Mouse (Mus musculus) midbrain, embryonic 11.5 days (tissue): Measurements from ENCODE around the gene Nptx1. TPM values are rescaled to one million over a fixed set of nuclear protein-coding genes. Genes with fewer than 3 reads are reported as not detected.
A peak's percentile ranks its signal among the peaks of the same experiment; 100 is the strongest.

ENCODE experiments used
- ATAC-seq: fragments of 200-750 bp; cut with Nextera tagmentation; 2 replicates; pipeline ENCODE4 v1.8.0; 2017; ENCODE audit warnings: moderate TSS enrichment, moderate library complexity; ENCODE audit not compliant: low FRiP score
- DNase-seq: peaks from one replicate; pipeline ENCODE4 v3.0.0; 2015; ENCODE audit warnings: low spot score; ENCODE audit errors: missing footprints
- H3K27ac ChIP-seq: fragments of 300-500 bp; sonication (generic); 2 replicates; pipeline ENCODE4 v1.5.1; 2014; ENCODE audit warnings: low read depth, low read length
- H3K27me3 ChIP-seq: fragments of 300-500 bp; sonication (generic); 2 replicates; pipeline ENCODE4 v1.6.1; 2014; ENCODE audit warnings: mild to moderate bottlenecking, low read length, moderate library complexity, mixed read lengths; ENCODE audit not compliant: control insufficient read depth, insufficient read depth
- H3K36me3 ChIP-seq: fragments of 300-500 bp; sonication (generic); 2 replicates; pipeline ENCODE4 v1.6.1; 2014; ENCODE audit warnings: mild to moderate bottlenecking, low read length, moderate library complexity, mixed read lengths; ENCODE audit not compliant: control insufficient read depth, insufficient read depth
- H3K4me1 ChIP-seq: fragments of 300-500 bp; sonication (generic); 2 replicates; pipeline ENCODE4 v1.6.1; 2014; ENCODE audit warnings: low read length; ENCODE audit not compliant: control insufficient read depth, insufficient read depth
- H3K4me2 ChIP-seq: fragments of 300-500 bp; sonication (generic); 2 replicates; pipeline ENCODE4 v1.6.1; 2014; ENCODE audit warnings: mild to moderate bottlenecking, moderate library complexity
- H3K4me3 ChIP-seq: fragments of 300-500 bp; sonication (generic); 2 replicates; pipeline ENCODE4 v1.5.1; 2014; ENCODE audit warnings: low read depth, low read length
- H3K9ac ChIP-seq: fragments of 300-500 bp; sonication (generic); 2 replicates; pipeline ENCODE4 v1.6.1; 2014; ENCODE audit warnings: low read length
- H3K9me3 ChIP-seq: fragments of 300-500 bp; sonication (generic); 2 replicates; pipeline ENCODE4 v1.6.1; 2016; ENCODE audit warnings: low read length; ENCODE audit not compliant: control insufficient read depth
- WGBS: fragments of 180-500 bp; shearing (Covaris S2); extraction: QIAGEN DNeasy Blood & Tissue Kit; methylation state at CpG from one replicate; pipeline ENCODE4 v1.1.7; 2014; 5-methylcytosine and 5-hydroxymethylcytosine counted together
- polyA plus RNA-seq: library from polyadenylated mRNA; unstranded; fragments of >200 nt; fragmentation: Nextera tagmentation; extraction: Ambion mirVana; gene quantifications from 2 replicates; pipeline ENCODE4 v1.2.1, GENCODE M21; 2014

The Nptx1 gene
- 2.5 and 3.0 TPM in 2 replicates for polyA plus RNA-seq

DNA sequence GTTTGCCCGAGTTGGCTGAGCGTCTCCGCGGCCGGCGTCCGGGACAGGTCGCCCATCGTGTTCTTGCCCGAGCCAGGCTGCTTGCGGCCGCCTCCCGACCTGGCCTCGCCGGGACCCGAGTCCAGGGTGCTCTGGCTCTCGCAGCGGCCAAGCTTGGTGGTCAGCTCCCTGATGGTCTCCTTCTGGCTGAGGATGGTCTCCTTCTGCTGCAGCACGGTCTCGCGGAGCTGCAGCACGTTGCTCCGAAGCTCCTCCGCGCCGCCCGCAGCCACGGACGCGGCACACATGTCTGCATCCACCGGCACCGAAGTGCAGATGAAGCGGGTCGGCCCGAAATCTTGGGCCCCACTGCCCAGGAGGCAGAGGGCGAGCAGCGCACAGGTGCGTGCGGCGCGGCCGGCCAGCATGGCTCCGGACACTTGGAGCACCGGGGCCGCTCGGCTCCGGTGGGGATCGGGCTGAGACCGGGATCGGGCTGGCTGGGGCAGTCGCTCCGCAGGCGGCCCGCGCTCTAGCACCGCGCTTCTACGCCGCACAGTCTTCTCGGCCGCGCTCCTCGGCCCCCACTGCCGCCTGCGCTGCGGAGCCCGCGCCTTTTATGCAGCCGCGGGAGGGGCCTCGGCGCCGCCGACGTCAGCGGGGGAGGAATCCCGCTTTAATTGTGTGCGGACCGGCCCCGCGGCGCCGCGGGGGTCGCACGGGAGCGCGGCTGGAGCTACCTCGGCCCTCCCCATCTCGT is at the start of gene Nptx1:
Nptx1 (minus strand) TSS at position 571 of the 739 bp plus-strand sequence.
- no peaks in the 10 kb centered on the region for H3K36me3 ChIP-seq
- peaks cover 73% of the 10 kb centered on the region for H3K27me3 ChIP-seq
- peak within 1 kb of the TSS; percentile 57 for H3K4me3 ChIP-seq
- peak; percentile 61 for ATAC-seq
- no peaks in the 10 kb centered on the region for H3K9me3 ChIP-seq
- under 1% methylated on average over 87 of the region's 90 CpGs for WGBS
- DNase-seq: peak; percentile 97
- peak within 1 kb of the TSS; percentile 99 for H3K4me2 ChIP-seq
- H3K4me1 ChIP-seq: peaks cover 32% of the 10 kb centered on the region
- H3K27ac ChIP-seq: no peak within 1 kb of the TSS
- H3K9ac ChIP-seq: peak within 1 kb of the TSS; percentile 72

DNA sequence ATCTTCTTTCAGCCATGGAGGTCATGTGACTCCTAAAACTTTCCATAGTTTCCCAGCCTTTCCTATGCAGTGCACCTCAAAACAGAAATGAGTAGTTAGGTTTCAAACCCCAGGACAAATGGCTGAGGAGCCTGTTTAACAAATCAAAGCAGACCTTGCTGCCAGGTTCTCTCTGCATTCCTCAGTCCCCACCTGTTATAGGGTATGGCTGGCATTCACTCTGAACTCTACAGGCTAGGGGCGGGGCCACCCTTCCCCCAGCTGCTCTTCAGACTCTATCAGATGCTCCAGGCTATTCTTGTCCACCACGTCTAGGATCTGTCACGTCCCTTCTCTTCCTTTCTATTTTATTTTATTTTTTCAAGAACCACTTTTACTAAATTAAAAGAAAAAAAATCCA is 46.4 kb upstream of the Nptx1 start:
- WGBS: 47% methylated on average over 3 of the region's 3 CpGs

DNA sequence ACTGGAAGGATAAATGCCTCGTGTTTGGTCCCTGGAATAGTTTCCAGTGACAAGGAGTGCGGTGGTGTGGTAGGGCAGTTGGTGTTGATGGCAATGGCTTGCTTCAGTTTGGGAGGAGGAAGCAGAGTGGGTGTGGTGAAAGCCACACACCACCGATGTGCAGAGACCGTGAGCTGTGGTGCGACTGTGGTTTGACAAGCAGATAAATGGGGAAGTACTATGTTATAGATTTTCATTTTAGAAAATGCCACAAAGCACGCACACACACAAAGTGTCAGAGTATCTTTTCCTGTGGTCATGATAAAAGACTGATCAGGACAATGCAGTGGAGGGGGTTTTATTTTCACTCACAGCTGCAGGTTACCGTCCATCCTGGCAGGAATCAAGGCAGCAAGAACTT is 41.7 kb upstream of the Nptx1 start:
- H3K9me3 ChIP-seq: no peaks in the 10 kb centered on the region
- no peak overlapping the region for H3K4me3 ChIP-seq
- no peaks in the 10 kb centered on the region for H3K4me1 ChIP-seq
- ATAC-seq (no peak), DNase-seq (no peak)
- 89% methylated on average over 7 of the region's 7 CpGs for WGBS
- no peaks in the 10 kb centered on the region for H3K36me3 ChIP-seq
- H3K27me3 ChIP-seq: no peaks in the 10 kb centered on the region
- no peak overlapping the region for H3K9ac ChIP-seq
- no peak overlapping the region for H3K27ac ChIP-seq
- H3K4me2 ChIP-seq: no peak overlapping the region

More for the DNA sequence above, 46.4 kb upstream of the Nptx1 start:
- Histone ChIP-seq H3K4me3 (no peak overlapping the region), H3K36me3 (no peaks in the 10 kb centered on the region), H3K9ac (no peak overlapping the region), H3K9me3 (no peaks in the 10 kb centered on the region), H3K4me1 (no peaks in the 10 kb centered on the region), H3K27ac (no peak overlapping the region), H3K27me3 (no peaks in the 10 kb centered on the region), H3K4me2 (no peak overlapping the region)
- ATAC-seq (no peak), DNase-seq (no peak)

DNA sequence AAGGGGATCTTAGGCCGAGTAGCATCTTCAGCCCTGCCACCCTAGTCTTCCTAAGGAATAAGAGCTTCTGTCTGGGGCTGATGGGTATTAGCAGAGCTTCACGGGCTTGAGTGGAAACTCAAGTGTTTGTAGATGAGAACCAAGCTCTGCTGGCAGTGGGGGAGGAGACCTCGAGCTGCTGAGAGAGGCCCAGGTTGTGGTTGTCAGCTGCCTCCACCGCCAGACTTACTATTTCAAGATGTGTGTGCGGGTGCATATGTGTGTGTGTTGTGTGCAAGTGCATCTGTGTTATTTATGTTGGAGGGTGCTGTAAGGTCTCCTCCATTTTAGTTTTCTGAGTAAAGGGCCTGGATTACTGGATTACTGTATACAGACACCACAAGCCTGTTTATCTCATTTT is 39.6 kb upstream of the Nptx1 start:
- no peaks in the 10 kb centered on the region for H3K4me1 ChIP-seq
- H3K9ac ChIP-seq: no peak overlapping the region
- no peaks in the 10 kb centered on the region for H3K27me3 ChIP-seq
- no peak overlapping the region for H3K4me3 ChIP-seq
- H3K27ac ChIP-seq: no peak overlapping the region
- H3K36me3 ChIP-seq: no peaks in the 10 kb centered on the region
- no peak for DNase-seq
- WGBS: 76% methylated on average over 5 of the region's 5 CpGs
- no peaks in the 10 kb centered on the region for H3K9me3 ChIP-seq
- H3K4me2 ChIP-seq: no peak overlapping the region
- no peak for ATAC-seq

DNA sequence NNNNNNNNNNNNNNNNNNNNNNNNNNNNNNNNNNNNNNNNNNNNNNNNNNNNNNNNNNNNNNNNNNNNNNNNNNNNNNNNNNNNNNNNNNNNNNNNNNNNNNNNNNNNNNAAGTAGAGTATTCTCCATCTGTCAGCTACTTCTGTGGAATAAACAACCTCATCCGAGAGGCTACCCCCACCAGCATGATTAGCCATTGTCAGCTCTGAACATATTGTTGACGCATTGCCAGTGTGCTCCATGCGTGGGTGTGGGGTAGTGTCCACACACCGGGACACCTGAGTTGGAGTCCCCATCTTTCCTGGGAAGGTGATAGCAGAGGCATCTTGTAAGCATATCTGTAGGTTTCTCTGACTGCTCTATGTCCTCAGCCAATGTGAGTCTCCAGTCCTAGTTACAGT is 39.0 kb upstream of the Nptx1 start:
- H3K4me2 ChIP-seq: no peak overlapping the region
- H3K27me3 ChIP-seq: no peaks in the 10 kb centered on the region
- no peak overlapping the region for H3K27ac ChIP-seq
- DNase-seq (no peak), ATAC-seq (no peak)
- no peak overlapping the region for H3K4me3 ChIP-seq
- no peaks in the 10 kb centered on the region for H3K36me3 ChIP-seq
- WGBS: 85% methylated on average over 4 of the region's 4 CpGs
- no peaks in the 10 kb centered on the region for H3K4me1 ChIP-seq
- no peaks in the 10 kb centered on the region for H3K9me3 ChIP-seq
- no peak overlapping the region for H3K9ac ChIP-seq

DNA sequence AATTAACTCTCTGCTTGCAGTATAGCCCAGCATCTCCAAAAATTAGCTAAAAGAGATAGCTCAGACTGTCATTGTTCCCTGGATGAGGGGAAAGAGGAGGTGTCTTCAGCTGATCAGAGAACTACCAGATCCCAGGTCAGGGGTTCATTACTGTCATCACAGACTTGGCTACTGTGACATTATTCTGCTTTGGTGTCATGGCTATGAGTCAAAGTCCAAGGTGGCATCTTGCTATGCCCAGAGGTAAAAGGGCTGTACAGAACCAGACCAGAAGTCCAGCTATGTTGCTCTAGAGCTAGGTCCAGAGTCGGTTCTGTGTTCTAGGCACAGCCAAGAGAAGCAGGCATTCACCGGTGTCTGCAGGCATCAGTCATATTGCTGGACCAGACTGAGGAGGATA is 30.2 kb upstream of the Nptx1 start:
- Histone ChIP-seq H3K4me1 (peaks cover 3% of the 10 kb centered on the region), H3K9ac (no peak overlapping the region), H3K27me3 (no peaks in the 10 kb centered on the region; the same call in 1 of the 2 replicates), H3K4me2 (no peak overlapping the region), H3K4me3 (no peak overlapping the region), H3K9me3 (no peaks in the 10 kb centered on the region), H3K27ac (no peak overlapping the region), H3K36me3 (no peaks in the 10 kb centered on the region)
- DNase-seq: peak; percentile 53
- no peak for ATAC-seq
- 85% methylated on average over 2 of the region's 2 CpGs for WGBS

DNA sequence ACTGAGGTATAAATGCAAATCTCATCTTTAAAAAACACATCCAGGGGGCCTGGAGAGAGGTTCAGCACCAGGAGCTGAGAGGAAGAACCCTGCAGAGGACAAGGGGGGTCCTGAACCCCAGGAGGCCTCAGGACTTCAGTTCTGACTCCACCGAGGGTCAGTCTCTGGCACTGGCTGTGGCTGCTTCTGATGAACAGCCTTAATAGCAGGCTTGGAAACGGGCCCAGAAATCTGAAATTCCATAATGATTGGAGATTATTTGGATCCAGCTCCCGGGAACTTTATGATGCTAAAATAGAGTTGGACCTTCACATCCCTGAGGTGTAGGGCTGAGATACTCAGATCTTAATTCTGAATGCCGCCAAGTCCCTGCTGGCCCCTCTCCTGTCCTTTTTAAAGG is 29.3 kb upstream of the Nptx1 start:
- Histone ChIP-seq H3K4me2 (no peak overlapping the region), H3K27ac (no peak overlapping the region), H3K36me3 (no peaks in the 10 kb centered on the region), H3K4me1 (peaks cover 8% of the 10 kb centered on the region), H3K9me3 (no peaks in the 10 kb centered on the region), H3K27me3 (no peaks in the 10 kb centered on the region; the same call in 1 of the 2 replicates), H3K9ac (no peak overlapping the region), H3K4me3 (no peak overlapping the region)
- WGBS: 29% methylated on average over 4 of the region's 4 CpGs
- ATAC-seq (no peak), DNase-seq (peak; percentile 47)

DNA sequence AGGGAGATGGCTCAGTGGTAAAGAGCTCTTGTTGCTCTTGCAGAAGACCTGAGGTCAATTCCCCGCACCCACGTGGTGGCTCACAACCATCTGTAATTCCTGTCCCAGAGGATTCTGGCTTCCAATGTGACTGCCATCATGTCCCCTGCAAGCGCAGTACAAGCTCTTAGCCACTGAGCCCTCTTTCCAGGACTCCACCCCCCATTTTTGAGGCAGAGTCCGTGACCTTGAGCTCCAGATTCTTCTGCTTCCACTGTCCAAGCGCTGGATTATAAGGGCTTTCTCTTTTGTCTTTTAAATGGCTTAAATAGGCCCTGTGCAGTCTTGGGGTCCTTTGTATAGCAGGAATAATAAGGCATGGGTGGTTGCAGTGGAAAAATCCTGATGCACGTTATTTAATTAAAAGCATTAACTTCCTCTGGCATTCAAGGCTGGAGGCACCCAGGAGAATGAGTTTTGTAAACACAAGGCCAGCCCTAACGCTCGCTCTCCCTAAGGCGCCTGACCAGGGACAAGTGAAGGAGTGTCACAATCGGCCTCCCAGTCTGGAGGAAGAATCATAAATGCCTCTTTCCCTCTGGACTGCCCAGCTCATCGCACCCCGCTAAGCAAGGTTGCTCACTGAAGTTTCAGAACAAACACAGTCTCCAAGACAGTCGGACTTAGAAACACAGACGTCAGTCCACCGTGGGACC is 24.9 kb upstream of the Nptx1 start:
- DNase-seq (no peak), ATAC-seq (no peak)
- Histone ChIP-seq H3K4me3 (no peak overlapping the region), H3K27ac (0 out of 2 replicates have a peak overlapping the region, but pooled peaks have one; percentile 22), H3K4me1 (peaks cover 8% of the 10 kb centered on the region), H3K9ac (no peak overlapping the region), H3K9me3 (no peaks in the 10 kb centered on the region), H3K27me3 (no peaks in the 10 kb centered on the region; the same call in 1 of the 2 replicates), H3K36me3 (no peaks in the 10 kb centered on the region), H3K4me2 (no peak overlapping the region)
- 51% methylated on average over 15 of the region's 15 CpGs for WGBS

DNA sequence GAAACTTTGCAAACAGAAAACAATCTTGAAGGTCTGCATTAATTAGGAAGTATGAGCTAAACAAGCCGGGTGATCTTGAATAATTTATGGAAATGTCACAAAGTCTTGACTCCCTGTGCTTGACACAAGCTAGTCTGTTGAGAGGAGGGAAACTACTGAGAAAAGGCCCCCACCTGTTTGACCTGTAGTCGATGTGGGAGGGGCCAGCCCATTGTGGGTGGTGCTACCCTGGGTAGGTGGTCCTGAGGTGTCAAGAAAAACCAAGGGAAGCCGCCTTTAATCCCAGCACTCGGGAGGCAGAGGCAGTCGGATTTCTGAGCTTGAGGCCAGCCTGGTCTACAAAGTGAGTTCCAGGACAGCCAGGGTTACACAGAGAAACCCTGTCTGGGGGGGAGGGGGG is 18.6 kb upstream of the Nptx1 start:
- WGBS: 62% methylated on average over 5 of the region's 5 CpGs
- Histone ChIP-seq H3K4me3 (no peak overlapping the region), H3K9me3 (no peaks in the 10 kb centered on the region), H3K36me3 (no peaks in the 10 kb centered on the region), H3K9ac (no peak overlapping the region), H3K27ac (no peak overlapping the region), H3K27me3 (peaks cover 11% of the 10 kb centered on the region), H3K4me2 (no peak overlapping the region), H3K4me1 (no peaks in the 10 kb centered on the region)
- DNase-seq (no peak), ATAC-seq (no peak)
